Mouse (Mus musculus): ENCODE results near the gene Loxl1. TPM values are rescaled to one million over a fixed set of nuclear protein-coding genes. Genes with fewer than 3 reads are reported as not detected.

The Loxl1 gene
- polyA plus RNA-seq, 1 experiment: 15.6 TPM

DNA sequence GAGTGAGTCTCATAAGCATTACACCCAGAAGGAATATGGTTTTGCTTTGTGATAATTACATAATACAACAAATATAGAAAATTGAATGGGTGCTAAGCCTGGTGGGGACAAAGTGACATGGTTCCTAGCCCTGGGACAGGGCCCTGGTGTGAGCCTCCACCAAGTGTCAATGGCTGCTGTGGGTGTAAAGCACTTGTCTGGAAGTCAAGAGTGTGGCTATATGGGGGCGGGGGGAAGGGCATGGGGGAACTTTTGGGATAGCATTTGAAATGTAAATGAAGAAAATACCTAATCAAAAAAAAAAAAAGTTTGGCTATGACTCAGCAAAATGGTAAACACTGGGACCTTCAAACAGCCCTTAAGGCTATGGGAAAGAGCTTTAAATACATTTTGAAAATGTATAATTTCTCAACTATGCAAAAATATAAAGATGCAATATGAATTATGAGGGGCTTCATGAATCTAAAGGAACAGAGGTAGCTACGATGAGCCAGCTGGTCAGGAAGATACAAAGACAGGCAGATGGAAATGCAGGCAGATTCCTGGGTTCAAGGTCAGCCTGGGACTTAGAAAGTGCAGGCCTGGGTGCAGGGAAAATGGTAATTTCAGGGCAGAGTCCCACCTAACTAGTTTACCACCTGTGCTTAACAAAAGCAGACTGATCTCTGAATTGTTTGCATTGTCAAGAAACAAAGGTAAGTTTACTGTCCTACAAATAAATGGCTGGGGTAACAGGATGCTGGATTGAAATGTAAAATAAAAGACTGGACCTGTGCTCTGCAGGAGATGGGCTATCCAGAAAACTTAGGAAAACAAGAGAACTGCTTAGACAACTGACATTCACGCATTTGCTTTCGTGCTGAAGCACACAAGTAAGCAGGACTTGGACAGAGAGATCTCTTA, 33.9 kb downstream of the Loxl1 start:
- 87% methylated on average over 4 of the region's 4 CpGs for WGBS
- no peak for TF ChIP-seq CTCF (IDR thresholded peaks at IDR 0.05; ENCODE audit: extremely low read depth, insufficient read length, insufficient replicate concordance, low read depth, low read length)
- no peak for TF ChIP-seq POLR2A (IDR thresholded peaks at IDR 0.05; ENCODE audit: low read depth, low read length)
- Histone ChIP-seq H3K27me3 (ENCODE audit: control insufficient read depth, insufficient read depth, low read length) (no peaks in the 10 kb centered on the region), H3K27ac (ENCODE audit: insufficient read depth, low read depth, low read length) (peak overlapping the region; percentile 63; the same call in 1 of the 2 replicates), H3K4me3 (ENCODE audit: low read depth, low read length) (no peak overlapping the region), H3K36me3 (ENCODE audit: control insufficient read depth, insufficient read depth, low read length) (no peaks in the 10 kb centered on the region), H3K4me1 (ENCODE audit: control insufficient read depth, insufficient read depth, insufficient read length, low read length) (peaks cover 14% of the 10 kb centered on the region; the same call in 1 of the 2 replicates)

DNA sequence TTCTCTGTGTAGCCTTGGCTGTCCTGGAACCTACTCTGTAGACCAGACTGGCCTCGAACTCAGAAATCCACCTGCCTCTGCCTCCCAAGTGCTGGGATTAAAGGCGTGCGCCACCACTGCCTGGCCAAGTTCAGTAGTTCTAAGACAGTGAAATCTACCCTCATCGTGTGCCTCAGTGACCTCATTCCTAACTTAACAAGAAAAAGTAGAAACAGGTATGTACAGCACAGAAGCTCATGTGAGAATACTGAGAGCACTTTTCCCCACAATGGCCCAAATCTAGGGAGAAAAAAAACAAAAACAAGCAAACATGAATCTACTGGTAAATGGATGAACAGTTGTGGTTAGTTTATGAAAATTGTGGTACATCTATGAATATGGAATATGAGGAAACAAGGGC, 34.7 kb downstream of the Loxl1 start:
- Histone ChIP-seq H3K36me3 (ENCODE audit: control insufficient read depth, insufficient read depth, low read length) (no peaks in the 10 kb centered on the region), H3K4me1 (ENCODE audit: control insufficient read depth, insufficient read depth, insufficient read length, low read length) (peaks cover 14% of the 10 kb centered on the region; the same call in 1 of the 2 replicates), H3K27ac (ENCODE audit: insufficient read depth, low read depth, low read length) (no peak overlapping the region), H3K4me3 (ENCODE audit: low read depth, low read length) (no peak overlapping the region), H3K27me3 (ENCODE audit: control insufficient read depth, insufficient read depth, low read length) (no peaks in the 10 kb centered on the region)
- 87% methylated on average over 4 of the region's 4 CpGs for WGBS
- TF ChIP-seq CTCF (IDR thresholded peaks at IDR 0.05; ENCODE audit: extremely low read depth, insufficient read length, insufficient replicate concordance, low read depth, low read length): no peak
- no peak for TF ChIP-seq POLR2A (IDR thresholded peaks at IDR 0.05; ENCODE audit: low read depth, low read length)

DNA sequence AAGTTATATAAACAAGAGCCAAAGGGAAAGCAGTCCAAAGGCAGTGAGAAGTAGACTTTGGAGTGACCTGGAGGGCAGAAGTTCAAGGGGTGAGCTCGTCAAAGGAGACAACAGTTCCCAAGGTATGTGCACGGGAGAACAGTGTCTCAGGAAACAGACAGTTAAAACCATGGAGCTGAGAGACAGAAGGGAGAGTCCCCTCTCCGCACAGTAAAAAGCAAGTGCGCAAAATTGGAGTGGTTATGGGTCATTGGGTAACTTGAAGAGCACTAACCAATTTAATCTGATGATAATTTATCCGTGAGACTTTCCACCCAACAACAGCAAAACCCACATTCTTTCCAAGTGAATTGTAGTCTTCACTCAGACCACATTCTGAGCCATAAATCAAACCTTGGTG, 36.6 kb downstream of the Loxl1 start:
- Histone ChIP-seq H3K4me3 (ENCODE audit: low read depth, low read length) (no peak overlapping the region), H3K27me3 (ENCODE audit: control insufficient read depth, insufficient read depth, low read length) (no peaks in the 10 kb centered on the region), H3K36me3 (ENCODE audit: control insufficient read depth, insufficient read depth, low read length) (no peaks in the 10 kb centered on the region), H3K4me1 (ENCODE audit: control insufficient read depth, insufficient read depth, insufficient read length, low read length) (peaks cover 14% of the 10 kb centered on the region; the same call in 1 of the 2 replicates), H3K27ac (ENCODE audit: insufficient read depth, low read depth, low read length) (no peak overlapping the region)
- TF ChIP-seq CTCF (IDR thresholded peaks at IDR 0.05; ENCODE audit: extremely low read depth, insufficient read length, insufficient replicate concordance, low read depth, low read length): no peak
- no peak for TF ChIP-seq POLR2A (IDR thresholded peaks at IDR 0.05; ENCODE audit: low read depth, low read length)
- WGBS: 52% methylated on average over 5 of the region's 5 CpGs

DNA sequence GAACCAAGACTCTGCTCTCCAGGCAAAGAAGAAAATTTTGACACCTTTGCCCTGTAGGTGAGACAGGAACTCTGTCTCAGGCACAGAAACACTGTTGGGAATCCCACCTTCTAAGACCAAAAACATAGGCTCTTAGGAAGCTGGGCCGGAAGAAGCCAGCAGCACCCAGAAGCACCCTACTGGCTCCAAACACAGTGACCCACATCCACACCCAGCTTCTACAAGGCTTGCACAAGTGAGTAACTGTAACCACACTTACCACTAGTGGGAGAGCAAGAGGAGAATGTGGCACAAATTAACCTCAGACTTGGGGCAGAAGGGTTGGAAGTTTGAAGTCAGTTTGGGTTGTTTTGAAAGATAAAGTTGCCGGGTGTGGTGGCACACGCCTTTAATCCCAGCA, 37.2 kb downstream of the Loxl1 start:
- H3K4me3 ChIP-seq (ENCODE audit: low read depth, low read length): no peak overlapping the region; the same call in 1 of the 2 replicates
- H3K4me1 ChIP-seq (ENCODE audit: control insufficient read depth, insufficient read depth, insufficient read length, low read length): peaks cover 14% of the 10 kb centered on the region; the same call in 1 of the 2 replicates
- H3K27ac ChIP-seq (ENCODE audit: insufficient read depth, low read depth, low read length): peak overlapping the region; percentile 53
- no peak for TF ChIP-seq POLR2A (IDR thresholded peaks at IDR 0.05; ENCODE audit: low read depth, low read length)
- TF ChIP-seq CTCF (IDR thresholded peaks at IDR 0.05; ENCODE audit: extremely low read depth, insufficient read length, insufficient replicate concordance, low read depth, low read length): no peak
- 62% methylated on average over 3 of the region's 3 CpGs for WGBS
- H3K27me3 ChIP-seq (ENCODE audit: control insufficient read depth, insufficient read depth, low read length): no peaks in the 10 kb centered on the region
- H3K36me3 ChIP-seq (ENCODE audit: control insufficient read depth, insufficient read depth, low read length): no peaks in the 10 kb centered on the region

DNA sequence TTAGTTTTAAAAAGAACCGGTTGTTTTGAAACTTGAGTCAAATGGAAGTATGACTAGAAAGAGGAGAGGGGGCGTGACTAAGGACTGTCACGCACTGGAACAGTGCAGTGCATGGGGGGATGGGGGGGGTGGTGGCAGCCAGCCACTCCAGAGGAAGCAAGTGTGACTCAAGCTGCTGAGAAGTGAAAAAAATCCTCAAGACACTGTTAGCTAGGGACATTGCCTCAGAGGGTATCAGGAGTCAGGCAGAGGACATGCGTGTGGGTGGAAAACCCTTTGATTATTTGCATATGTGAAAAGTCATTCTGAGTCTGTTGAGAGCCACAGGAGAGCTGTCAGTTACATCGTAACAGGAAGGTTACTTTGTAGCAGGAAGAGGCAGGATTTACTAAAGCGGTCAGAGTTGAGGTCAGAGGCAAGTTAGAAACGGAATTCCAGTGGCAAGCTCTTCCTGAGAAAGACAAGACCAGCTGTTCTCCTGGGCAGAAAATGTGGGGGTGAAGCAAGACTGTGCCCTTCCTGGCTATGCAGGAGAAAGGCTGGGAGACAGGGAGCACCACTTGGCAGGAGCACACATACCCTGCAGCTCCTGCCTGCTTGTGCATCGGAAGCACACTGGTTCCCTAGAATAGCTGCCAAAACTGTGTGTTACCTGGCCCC, 37.7 kb downstream of the Loxl1 start:
- H3K4me3 ChIP-seq (ENCODE audit: low read depth, low read length): no peak overlapping the region; the same call in 1 of the 2 replicates
- H3K27ac ChIP-seq (ENCODE audit: insufficient read depth, low read depth, low read length): peak overlapping the region; percentile 53
- no peaks in the 10 kb centered on the region for H3K36me3 ChIP-seq (ENCODE audit: control insufficient read depth, insufficient read depth, low read length)
- peaks cover 12% of the 10 kb centered on the region; the same call in 1 of the 2 replicates for H3K4me1 ChIP-seq (ENCODE audit: control insufficient read depth, insufficient read depth, insufficient read length, low read length)
- no peaks in the 10 kb centered on the region for H3K27me3 ChIP-seq (ENCODE audit: control insufficient read depth, insufficient read depth, low read length)
- TF ChIP-seq CTCF (IDR thresholded peaks at IDR 0.05; ENCODE audit: extremely low read depth, insufficient read length, insufficient replicate concordance, low read depth, low read length) (no peak), POLR2A (IDR thresholded peaks at IDR 0.05; ENCODE audit: low read depth, low read length) (no peak)
- WGBS: 45% methylated on average over 8 of the region's 8 CpGs

DNA sequence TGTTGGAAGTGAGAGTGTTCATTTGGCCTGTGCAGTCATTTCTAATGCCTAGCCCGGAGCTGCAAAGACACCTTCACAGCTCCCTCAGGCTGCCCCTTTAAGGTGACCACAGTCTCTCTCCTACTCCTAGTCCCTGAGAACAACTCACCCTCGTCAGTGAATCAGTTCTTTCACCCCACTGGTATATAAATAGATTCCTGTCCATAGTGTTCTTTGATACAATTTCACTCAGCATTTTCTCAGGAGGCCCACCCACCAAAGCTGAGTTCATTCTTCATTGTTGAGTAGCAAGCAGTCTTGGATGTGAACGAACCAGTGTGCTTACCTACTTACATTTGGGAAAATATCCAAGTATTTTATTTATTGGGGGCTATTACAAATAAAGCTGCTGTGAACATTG, 38.4 kb downstream of the Loxl1 start:
- no peak for TF ChIP-seq POLR2A (IDR thresholded peaks at IDR 0.05; ENCODE audit: low read depth, low read length)
- H3K4me3 ChIP-seq (ENCODE audit: low read depth, low read length): no peak overlapping the region
- H3K27ac ChIP-seq (ENCODE audit: insufficient read depth, low read depth, low read length): no peak overlapping the region; the same call in 1 of the 2 replicates
- H3K36me3 ChIP-seq (ENCODE audit: control insufficient read depth, insufficient read depth, low read length): no peaks in the 10 kb centered on the region
- 56% methylated on average over 3 of the region's 3 CpGs for WGBS
- H3K27me3 ChIP-seq (ENCODE audit: control insufficient read depth, insufficient read depth, low read length): no peaks in the 10 kb centered on the region
- H3K4me1 ChIP-seq (ENCODE audit: control insufficient read depth, insufficient read depth, insufficient read length, low read length): peaks cover 7% of the 10 kb centered on the region; the same call in 1 of the 2 replicates

DNA sequence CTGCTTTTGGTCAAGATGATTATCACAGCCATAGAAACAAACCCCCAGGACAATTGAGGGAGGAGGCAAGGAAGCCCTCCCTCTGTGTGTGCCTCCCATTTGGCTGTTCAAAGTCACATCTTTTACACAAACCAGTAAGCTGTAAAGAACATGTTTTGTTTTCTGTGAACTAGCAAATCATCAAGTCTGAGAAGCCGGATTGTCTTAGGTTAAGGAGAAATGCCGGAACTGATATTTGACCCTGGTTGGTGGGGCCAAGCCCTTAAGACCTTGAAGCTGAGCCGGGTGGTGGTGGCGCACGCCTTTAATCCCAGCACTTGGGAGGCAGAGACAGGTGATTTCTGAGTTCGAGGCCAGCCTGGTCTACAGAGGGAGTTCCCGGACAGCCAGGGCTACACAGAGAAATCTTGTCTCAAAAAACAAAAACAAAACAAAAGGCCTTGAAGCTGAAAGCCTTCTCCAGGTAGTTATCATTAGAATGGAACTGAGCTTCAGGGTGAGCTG, 38.8 kb downstream of the Loxl1 start:
- Histone ChIP-seq H3K27ac (ENCODE audit: insufficient read depth, low read depth, low read length) (no peak overlapping the region; the same call in 1 of the 2 replicates), H3K27me3 (ENCODE audit: control insufficient read depth, insufficient read depth, low read length) (no peaks in the 10 kb centered on the region), H3K4me1 (ENCODE audit: control insufficient read depth, insufficient read depth, insufficient read length, low read length) (peaks cover 6% of the 10 kb centered on the region; the same call in 1 of the 2 replicates), H3K36me3 (ENCODE audit: control insufficient read depth, insufficient read depth, low read length) (no peaks in the 10 kb centered on the region), H3K4me3 (ENCODE audit: low read depth, low read length) (no peak overlapping the region)
- TF ChIP-seq CTCF (IDR thresholded peaks at IDR 0.05; ENCODE audit: extremely low read depth, insufficient read length, insufficient replicate concordance, low read depth, low read length) (no peak), POLR2A (IDR thresholded peaks at IDR 0.05; ENCODE audit: low read depth, low read length) (no peak)
- 84% methylated on average over 7 of the region's 7 CpGs for WGBS

Data from small intestine, adult 2 months (tissue).